Mouse (Mus musculus): ENCODE measurements around the gene Rnase2a. TPM values are rescaled to one million over a fixed set of nuclear protein-coding genes. Genes with fewer than 3 reads are reported as not detected.
"Not testable (repeated sequence)": the region's sequence is repeated elsewhere in the genome, so short reads cannot be mapped to it uniquely, and the experiment has no call there.

Gene Rnase2a
- polyA plus RNA-seq (2015; fragmentation: Nextera tagmentation; extraction: Ambion mirVana), result not detected in 2 replicates

GRCm38 (mm10) chr14:51256041-51256440 lies at the start of gene Rnase2a:
Rnase2a (minus strand) TSS chr14:51256112.
- DNase-seq (ENCODE audit: low spot score), result no peak

- DNase-seq (ENCODE audit: low spot score), result no peak
These were observed 35.6 kb upstream of the Rnase2a start for GRCm38 (mm10) chr14:51291505-51291904.

- not testable (repeated sequence) for DNase-seq (ENCODE audit: low spot score)
These were observed 22.6 kb upstream of the Rnase2a start for GRCm38 (mm10) chr14:51278515-51278914.

GRCm38 (mm10) chr14:51268677-51269076 lies 12.8 kb upstream of the Rnase2a start:
- DNase-seq (ENCODE audit: low spot score), result no peak

- peak; percentile 50 for DNase-seq (ENCODE audit: low spot score)
These were observed 10.2 kb upstream of the Rnase2a start for GRCm38 (mm10) chr14:51266113-51266512.

- no peak for DNase-seq (ENCODE audit: low spot score)
These were observed 9.8 kb upstream of the Rnase2a start for GRCm38 (mm10) chr14:51265667-51266066.

- DNase-seq (ENCODE audit: low spot score), result no peak
These were observed 6.5 kb upstream of the Rnase2a start for GRCm38 (mm10) chr14:51262397-51262796.

GRCm38 (mm10) chr14:51259741-51260140 lies 3.8 kb upstream of the Rnase2a start:
- no peak for DNase-seq (ENCODE audit: low spot score)

GRCm38 (mm10) chr14:51253569-51253968 lies 2.3 kb downstream of the Rnase2a start:
- DNase-seq (ENCODE audit: low spot score), result no peak

- not testable (repeated sequence) for DNase-seq (ENCODE audit: low spot score)
These were observed 3.7 kb downstream of the Rnase2a start for GRCm38 (mm10) chr14:51252206-51252605.

GRCm38 (mm10) chr14:51250348-51250747 lies 5.6 kb downstream of the Rnase2a start:
- DNase-seq (ENCODE audit: low spot score), result no peak

- no peak for DNase-seq (ENCODE audit: low spot score)
These were observed 8.2 kb downstream of the Rnase2a start for GRCm38 (mm10) chr14:51247736-51248135.

GRCm38 (mm10) chr14:51240899-51241298 lies 15.0 kb downstream of the Rnase2a start:
- peak; percentile 24 for DNase-seq (ENCODE audit: low spot score)

GRCm38 (mm10) chr14:51237488-51237887 lies 18.4 kb downstream of the Rnase2a start:
- not testable (repeated sequence) for DNase-seq (ENCODE audit: low spot score)

GRCm38 (mm10) chr14:51229657-51230056 lies 26.3 kb downstream of the Rnase2a start:
- not testable (repeated sequence) for DNase-seq (ENCODE audit: low spot score)

GRCm38 (mm10) chr14:51220075-51220474 lies 35.8 kb downstream of the Rnase2a start:
- DNase-seq (ENCODE audit: low spot score), result not testable (repeated sequence)

Other genes with a start within 250 kb of the Rnase2a start
- 0.22 TPM in 1 of 2 replicates, not detected in the other for gene Rnase10, start 248.4 kb downstream of the Rnase2a start, polyA plus RNA-seq (2015; fragmentation: Nextera tagmentation; extraction: Ambion mirVana)
- gene Rnase9, start 214.2 kb downstream of the Rnase2a start, polyA plus RNA-seq (2015; fragmentation: Nextera tagmentation; extraction: Ambion mirVana), result not detected in 2 replicates
- not detected in 2 replicates for gene Rnase11, start 205.9 kb downstream of the Rnase2a start, polyA plus RNA-seq (2015; fragmentation: Nextera tagmentation; extraction: Ambion mirVana)
- 0.33 and 0.36 TPM in 2 replicates for gene Rnase12, start 198.5 kb downstream of the Rnase2a start, polyA plus RNA-seq (2015; fragmentation: Nextera tagmentation; extraction: Ambion mirVana)
- gene Olfr750, start 181.7 kb downstream of the Rnase2a start, polyA plus RNA-seq (2015; fragmentation: Nextera tagmentation; extraction: Ambion mirVana), result not detected in 2 replicates
- gene Rnase4, start 165.0 kb downstream of the Rnase2a start, polyA plus RNA-seq (2015; fragmentation: Nextera tagmentation; extraction: Ambion mirVana), result 29.9 and 32.1 TPM in 2 replicates
- 5.0 and 6.0 TPM in 2 replicates for gene Ang, start 165.0 kb downstream of the Rnase2a start, polyA plus RNA-seq (2015; fragmentation: Nextera tagmentation; extraction: Ambion mirVana)
- gene Eddm3b, start 141.7 kb downstream of the Rnase2a start, polyA plus RNA-seq (2015; fragmentation: Nextera tagmentation; extraction: Ambion mirVana), result not detected in 2 replicates
- 3.1 and 4.6 TPM in 2 replicates for gene Rnase6, start 132.2 kb downstream of the Rnase2a start, polyA plus RNA-seq (2015; fragmentation: Nextera tagmentation; extraction: Ambion mirVana)
- 1.2 and 1.4 TPM in 2 replicates for gene Rnase1, start 109.3 kb downstream of the Rnase2a start, polyA plus RNA-seq (2015; fragmentation: Nextera tagmentation; extraction: Ambion mirVana)
- not detected in 2 replicates for gene Rnase2b, start 93.9 kb downstream of the Rnase2a start, polyA plus RNA-seq (2015; fragmentation: Nextera tagmentation; extraction: Ambion mirVana)
- gene Ang2, start 57.0 kb downstream of the Rnase2a start, polyA plus RNA-seq (2015; fragmentation: Nextera tagmentation; extraction: Ambion mirVana), result 0.55 TPM in 1 of 2 replicates, not detected in the other
- not detected in 2 replicates for gene Ear14, start 52.7 kb downstream of the Rnase2a start, polyA plus RNA-seq (2015; fragmentation: Nextera tagmentation; extraction: Ambion mirVana)
- gene Gm7247, start 105.6 kb upstream of the Rnase2a start, polyA plus RNA-seq (2015; fragmentation: Nextera tagmentation; extraction: Ambion mirVana), result not detected in 2 replicates
- gene Vmn2r88, start 154.7 kb upstream of the Rnase2a start, polyA plus RNA-seq (2015; fragmentation: Nextera tagmentation; extraction: Ambion mirVana), result not detected in 2 replicates
- gene Vmn2r89, start 195.7 kb upstream of the Rnase2a start, polyA plus RNA-seq (2015; fragmentation: Nextera tagmentation; extraction: Ambion mirVana), result not detected in 2 replicates

Data from thymus, postnatal 0 days (tissue).